Mouse (Mus musculus) thymus, adult 2 months (tissue): Measurements from ENCODE around the gene Dcun1d3.

Source experiments
- CTCF ChIP-seq: fragments of 200-500 bp; IDR thresholded peaks from 2 replicates; pipeline ENCODE4 v1.5.1; 2012; ENCODE audit warnings: mild to moderate bottlenecking, control low read depth, low read length, moderate library complexity, borderline replicate concordance; ENCODE audit not compliant: control insufficient read depth, poor library complexity, insufficient read depth; ENCODE audit errors: extremely low read depth
- POLR2A ChIP-seq: fragments of 200-500 bp; IDR thresholded peaks from 2 replicates; pipeline ENCODE4 v1.6.1; 2012; ENCODE audit warnings: mild to moderate bottlenecking, low read length, control low read depth, moderate library complexity; ENCODE audit not compliant: control insufficient read depth, poor library complexity, insufficient read depth; ENCODE audit errors: extremely low read depth

- TF ChIP-seq CTCF, result no peak
- TF ChIP-seq POLR2A, result no peak
These were observed 35.5 kb downstream of the Dcun1d3 start for GRCm38 (mm10) chr7:119860554-119860953.
